Mouse (Mus musculus): ENCODE measurements around the gene Crkl.

The Crkl gene

DNA sequence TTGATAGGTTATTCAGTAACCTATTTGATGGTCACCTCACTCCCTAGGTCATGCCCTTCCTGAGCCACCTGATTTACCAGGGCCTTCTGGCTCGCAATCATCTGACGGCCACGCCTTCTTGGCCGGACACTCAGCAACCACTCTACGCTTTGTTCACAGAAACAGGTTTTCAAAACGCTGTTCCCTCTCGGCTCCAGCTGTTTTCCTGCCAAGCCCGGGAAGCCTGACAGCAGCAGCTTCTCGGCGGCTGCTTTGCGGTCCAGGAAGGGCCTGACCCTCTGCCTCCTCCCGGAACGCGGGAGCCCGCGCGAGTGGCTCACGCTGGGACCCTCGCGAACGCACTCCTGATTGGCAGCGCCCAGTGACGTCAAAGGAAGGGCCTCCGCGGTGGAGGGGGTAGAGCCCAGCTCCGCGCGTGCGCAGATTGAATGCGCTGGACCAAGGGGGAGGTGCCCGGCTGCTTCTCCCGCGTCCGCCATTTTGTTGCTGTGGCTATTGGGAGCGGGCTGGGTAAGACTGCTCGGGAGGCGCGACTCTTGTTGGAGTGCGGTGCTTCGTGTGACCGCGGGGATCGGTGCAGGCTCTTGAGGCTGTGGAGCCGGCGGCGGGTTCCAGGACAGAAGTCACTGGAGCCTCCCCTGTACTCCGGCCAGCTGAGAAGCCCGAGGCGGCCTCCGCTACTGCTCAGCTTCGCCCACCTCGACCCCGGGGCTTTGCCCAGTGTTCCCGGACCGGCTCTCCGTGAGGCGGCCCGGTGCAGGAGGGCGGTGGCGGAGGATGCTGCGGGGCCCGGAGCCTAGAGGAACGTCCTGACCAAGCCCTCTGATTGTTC, at the start of gene Crkl:
Crkl (plus strand) TSS at position 447 of the 832 bp plus-strand sequence.
- DNase-seq (ENCODE audit: low spot score in 2 of 2): peak; percentile 95 to 98

DNA sequence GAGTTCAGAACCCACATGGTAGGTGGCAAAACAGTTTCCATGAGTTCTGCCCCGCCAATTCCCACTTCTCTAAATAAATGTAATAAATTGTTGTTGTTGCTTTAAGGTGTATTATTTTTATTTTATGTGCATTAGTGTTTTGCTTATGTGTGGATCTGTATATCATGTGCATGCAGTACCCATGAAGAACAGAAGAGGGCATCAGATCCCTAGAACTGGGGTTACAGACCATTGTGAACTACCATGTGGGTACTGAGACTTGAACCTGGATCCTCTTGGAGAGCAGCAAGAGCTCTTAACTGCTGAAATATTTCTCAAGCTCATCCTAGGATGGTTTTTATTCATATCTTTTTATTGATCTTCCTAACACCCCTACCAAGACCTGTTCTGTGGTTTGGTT, 48.9 kb upstream of the Crkl start:
- DNase-seq (ENCODE audit: low spot score in 2 of 2): no peak

GRCm38 (mm10) chr16:17405271-17405696, 46.5 kb upstream of the Crkl start:
- peak; percentile 77 to 79 for DNase-seq (ENCODE audit: low spot score in 2 of 2)

DNA sequence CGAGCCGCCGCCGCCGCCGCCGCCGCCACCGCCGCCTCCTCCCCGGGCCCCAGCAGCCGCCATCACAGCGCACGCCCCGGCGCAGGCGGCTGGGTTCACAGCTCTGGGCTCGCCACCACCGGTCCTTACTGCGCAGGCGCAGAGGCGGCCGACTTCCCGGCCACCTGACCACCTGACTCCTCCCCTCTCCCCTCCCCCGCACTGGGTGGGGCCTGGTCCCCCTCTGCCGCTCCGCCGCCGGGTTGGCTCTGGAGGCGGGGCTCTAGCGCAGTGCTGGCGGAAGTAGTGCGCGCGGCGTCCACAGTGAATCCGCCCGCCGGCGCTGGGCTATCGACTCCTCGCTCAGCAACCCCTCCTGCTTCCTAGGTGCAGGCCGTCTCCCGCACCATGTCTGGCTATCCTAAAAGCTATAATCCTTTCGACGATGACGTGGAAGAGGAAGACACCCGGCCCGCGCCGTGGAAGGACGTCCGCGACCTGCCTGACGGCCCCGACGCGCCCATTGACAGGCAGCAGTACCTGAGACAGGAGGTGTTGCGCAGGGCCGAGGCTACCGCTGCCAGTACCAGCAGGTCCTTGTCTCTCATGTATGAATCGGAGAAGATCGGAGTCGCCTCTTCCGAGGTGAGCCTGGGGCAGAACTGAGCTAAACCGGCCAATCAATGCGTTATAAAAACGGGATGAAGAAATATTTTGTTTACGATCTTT, 45.9 kb upstream of the Crkl start, which contains the start of the genes Snap29 and Pi4ka:
Snap29 (plus strand) TSS at position 251 of the 708 bp plus-strand sequence.
Pi4ka (minus strand) TSS at position 579 of the 708 bp plus-strand sequence.
- peak; percentile 99 to 100 for DNase-seq (ENCODE audit: low spot score in 2 of 2)

DNA sequence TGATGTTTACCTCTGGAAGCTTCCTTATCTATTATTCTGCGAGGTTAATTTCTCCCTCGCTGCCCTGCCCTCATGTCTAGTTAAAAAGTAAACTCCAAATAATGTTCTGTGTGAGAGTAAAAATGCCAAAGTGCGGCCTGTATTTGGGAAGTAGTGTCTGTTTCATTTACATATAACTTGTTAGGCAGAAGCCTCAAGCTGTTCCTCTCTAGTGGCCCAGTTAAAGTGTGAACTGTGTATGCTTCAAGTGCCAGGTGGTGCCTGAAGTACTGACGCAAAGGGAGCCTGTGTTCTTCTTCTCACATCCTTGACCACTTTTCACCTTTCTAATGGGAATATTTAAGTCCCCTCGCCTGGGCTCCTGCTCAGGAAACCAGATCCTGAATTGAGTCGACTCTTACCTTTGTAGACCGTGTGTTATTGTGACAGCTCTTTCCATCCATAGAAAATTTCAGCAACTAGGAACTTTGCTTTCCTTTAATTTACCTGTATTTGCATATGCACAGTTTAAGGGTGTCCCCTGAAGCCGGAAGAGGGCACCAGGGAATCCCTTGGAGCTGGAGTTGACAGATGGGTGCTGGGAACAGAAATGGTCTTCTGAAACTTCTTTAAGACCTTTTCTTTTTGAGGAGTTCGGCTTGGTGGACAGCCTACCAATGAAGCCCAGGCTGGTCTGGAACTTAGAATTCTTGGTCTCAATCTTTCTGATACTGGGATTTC, 45.1 kb upstream of the Crkl start:
- DNase-seq (ENCODE audit: low spot score in 2 of 2): no peak

- DNase-seq (ENCODE audit: low spot score in 2 of 2): no peak
These were observed 42.7 kb upstream of the Crkl start for GRCm38 (mm10) chr16:17409046-17409445.

GRCm38 (mm10) chr16:17410209-17410608, 41.6 kb upstream of the Crkl start:
- no peak for DNase-seq (ENCODE audit: low spot score in 2 of 2)

GRCm38 (mm10) chr16:17423021-17423420, 28.8 kb upstream of the Crkl start:
- DNase-seq (ENCODE audit: low spot score in 2 of 2): no peak

- no peak for DNase-seq (ENCODE audit: low spot score in 2 of 2)
These were observed 19.2 kb upstream of the Crkl start for GRCm38 (mm10) chr16:17432576-17432975.

GRCm38 (mm10) chr16:17452373-17452715, 557 bp downstream of the Crkl start:
- peak; percentile 26 to 53 for DNase-seq (ENCODE audit: low spot score in 2 of 2)

GRCm38 (mm10) chr16:17456901-17457300, 5.1 kb downstream of the Crkl start:
- DNase-seq (ENCODE audit: low spot score in 2 of 2): no peak

GRCm38 (mm10) chr16:17460254-17460653, 8.5 kb downstream of the Crkl start:
- no peak for DNase-seq (ENCODE audit: low spot score in 2 of 2)

GRCm38 (mm10) chr16:17461596-17461995, 9.8 kb downstream of the Crkl start:
- DNase-seq (ENCODE audit: low spot score in 2 of 2): no peak

DNA sequence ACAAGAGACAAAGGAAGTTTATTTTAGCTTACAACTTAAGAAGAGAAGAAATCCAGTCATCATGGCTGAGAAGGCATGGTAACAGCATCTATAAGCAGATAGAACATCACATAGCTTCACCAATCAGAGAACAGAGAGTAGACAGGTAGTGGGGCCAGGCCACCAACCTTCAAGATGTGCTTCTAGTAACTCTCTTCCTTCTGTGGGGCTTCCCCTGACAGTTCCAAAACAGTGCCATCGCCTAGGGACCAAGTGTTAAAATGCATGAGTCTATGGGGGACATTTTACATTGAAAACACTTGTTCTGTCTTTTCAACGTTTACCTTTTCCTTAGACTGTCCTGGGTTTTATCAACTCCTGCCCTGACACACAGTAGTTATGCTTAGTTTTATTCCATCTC, 11.4 kb downstream of the Crkl start:
- no peak for DNase-seq (ENCODE audit: low spot score in 2 of 2)

DNA sequence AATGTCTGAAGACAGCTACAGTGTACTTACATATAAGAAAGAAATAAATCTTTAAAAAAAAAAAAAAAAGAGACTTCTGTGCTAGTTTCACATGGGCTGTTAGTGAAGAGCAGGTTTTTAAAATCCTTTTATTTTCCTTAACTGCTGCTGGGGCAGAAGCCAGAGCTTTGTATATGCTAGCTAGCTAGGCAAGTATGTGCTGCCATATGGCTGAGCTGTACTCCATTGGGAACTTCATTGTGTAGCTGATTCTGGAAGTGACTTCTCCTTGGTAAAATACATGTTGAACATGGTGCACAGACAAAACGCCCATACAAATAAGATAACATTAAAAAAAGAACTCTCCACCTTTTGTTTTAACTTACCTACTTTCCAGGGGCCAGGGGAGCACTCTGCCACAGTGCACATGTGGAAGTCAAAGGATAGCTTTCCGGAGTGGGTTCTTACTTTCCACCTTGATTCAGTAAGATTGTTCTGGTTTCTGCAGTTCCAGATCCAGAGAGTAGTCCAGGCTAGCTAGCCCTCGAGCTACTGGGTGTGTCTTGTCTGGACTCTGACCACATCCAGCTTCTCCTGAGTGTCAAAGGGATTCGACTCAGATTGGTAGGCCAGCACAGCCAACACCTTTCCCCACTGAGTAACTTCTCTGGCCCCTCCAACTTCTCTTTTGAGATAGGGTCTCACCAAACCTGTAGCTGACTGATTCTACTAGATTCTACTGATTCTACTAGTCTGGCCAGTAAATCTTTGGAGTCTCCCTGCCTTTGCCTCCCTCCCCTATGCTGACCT, 15.3 kb downstream of the Crkl start:
- DNase-seq (ENCODE audit: low spot score in 2 of 2): no peak

GRCm38 (mm10) chr16:17472498-17472897, 20.7 kb downstream of the Crkl start:
- DNase-seq (ENCODE audit: low spot score in 2 of 2): no peak

DNA sequence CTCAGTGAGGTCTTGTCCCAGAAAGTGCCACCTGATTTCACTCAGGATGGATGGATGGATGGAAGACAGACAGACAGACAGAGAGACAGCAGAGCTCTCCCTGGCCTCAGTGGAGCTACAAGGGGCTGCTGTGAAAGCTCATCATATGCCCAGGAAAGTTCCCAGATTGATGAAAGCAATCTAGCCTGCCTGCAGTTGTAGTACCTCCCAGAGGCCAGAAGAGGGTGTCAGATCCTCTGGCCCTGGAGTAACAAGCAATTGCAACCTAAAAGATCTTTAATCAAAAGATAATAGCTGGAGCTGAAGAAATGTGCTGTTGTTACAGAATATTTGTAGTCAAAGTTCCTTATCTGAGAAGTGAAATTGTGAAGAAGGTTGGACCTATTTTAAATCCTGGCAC, 22.3 kb downstream of the Crkl start:
- no peak for DNase-seq (ENCODE audit: low spot score in 2 of 2)

GRCm38 (mm10) chr16:17474761-17475160, 23.0 kb downstream of the Crkl start:
- no peak for DNase-seq (ENCODE audit: low spot score in 2 of 2)

- no peak for DNase-seq (ENCODE audit: low spot score in 2 of 2)
These were observed 23.5 kb downstream of the Crkl start for GRCm38 (mm10) chr16:17475326-17475725.

- DNase-seq (ENCODE audit: low spot score in 2 of 2): no peak
These were observed 26.6 kb downstream of the Crkl start for GRCm38 (mm10) chr16:17478331-17478943.

GRCm38 (mm10) chr16:17481465-17481864, 29.7 kb downstream of the Crkl start:
- no peak for DNase-seq (ENCODE audit: low spot score in 2 of 2)

Measured in frontal cortex, postnatal 10 days (tissue).